Mouse (Mus musculus): ENCODE measurements around the gene Tox3.

- TF ChIP-seq CTCF (IDR thresholded peaks at IDR 0.05; ENCODE audit: low read depth, low read length) (no peak), POLR2A (IDR thresholded peaks at IDR 0.05; ENCODE audit: borderline replicate concordance, low read depth, low read length) (no peak)
Measured at GRCm38 (mm10) chr8:90322701-90323439, 25.3 kb downstream of the Tox3 start.
